Mouse (Mus musculus): ENCODE results near the gene Cyp26c1.

DNA sequence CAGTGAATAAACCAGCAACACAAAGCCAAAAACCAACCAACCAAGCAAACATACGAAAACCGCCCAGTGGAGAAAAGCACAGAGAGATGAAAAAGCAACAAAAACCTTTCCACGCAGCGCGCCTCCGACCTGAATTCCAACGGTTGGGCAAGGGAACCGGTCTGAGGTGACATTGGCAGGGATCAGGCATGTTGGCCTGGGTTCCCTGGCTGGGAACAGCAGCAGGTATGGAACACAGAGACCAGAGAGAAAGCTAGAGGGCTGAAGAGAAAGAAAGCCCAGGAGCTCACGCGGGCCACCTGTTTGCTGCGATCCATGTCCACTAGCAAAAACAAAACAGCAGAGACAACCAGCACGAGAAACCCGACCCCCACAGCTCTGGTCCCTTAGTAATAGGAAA is 9.8 kb downstream of the Cyp26c1 start:
- TF ChIP-seq CTCF (IDR thresholded peaks at IDR 0.05; ENCODE audit: extremely low read depth, insufficient read depth, low read length), result no peak
- no peak for TF ChIP-seq POLR2A (IDR thresholded peaks at IDR 0.05; ENCODE audit: extremely low read depth, insufficient read depth, low read length)
